Mouse (Mus musculus): ENCODE results near the gene Kank3.

GRCm38 (mm10) chr17:33808192-33808591 lies 2.1 kb upstream of the Kank3 start:
- TF ChIP-seq POLR2A (IDR thresholded peaks at IDR 0.05; ENCODE audit: insufficient read depth, low read depth, low read length) (no peak), CTCF (IDR thresholded peaks at IDR 0.05; ENCODE audit: insufficient read depth, low read depth, low read length) (no peak)

All from olfactory bulb, adult 2 months (tissue).